ENCODE assay signal across 8 mouse cellular contexts in genomic region chr3:135440221-135440620, GRCm38 (mm10). TPM values are rescaled to one million over a fixed set of nuclear protein-coding genes. Genes with fewer than 3 reads are reported as not detected.
DNase-seq lines count a peak whose midpoint lies in the region; ATAC-seq and TF ChIP-seq lines count a peak whose summit lies in the region.

No protein-coding gene starts in this region.

- peak; percentile 40 to 59 for DNase-seq in right cerebral cortex, postnatal 10 days (ENCODE audit: low spot score in 2 of 2)
- DNase-seq in right cerebral cortex, postnatal 4 days = no peak
- peak; percentile 89 for DNase-seq in induced T-regulatory cell, adult 2 months (ENCODE audit: low read depth)
- peak; percentile 66 for DNase-seq in liver

- H3K4me2 ChIP-seq in forebrain, embryonic 13.5 days = peak overlapping the region; percentile 97
- peak overlapping the region; percentile 72 for H3K4me2 ChIP-seq in midbrain, embryonic 15.5 days

- H3K27ac ChIP-seq in bone marrow, adult 2 months (ENCODE audit: control insufficient read depth, insufficient read depth, low read depth, low read length, poor library complexity) = peak overlapping the region; percentile 5; the same call in 1 of the 2 replicates
- no peak overlapping the region for H3K27ac ChIP-seq in forebrain, embryonic 13.5 days
- no peak overlapping the region for H3K27ac ChIP-seq in midbrain, embryonic 15.5 days
- H3K27ac ChIP-seq in testis, adult 2 months (ENCODE audit: control insufficient read depth, insufficient read depth, low read depth, low read length) = peak overlapping the region; percentile 98

- no peaks in the 10 kb centered on the region for H3K9me3 ChIP-seq in forebrain, embryonic 13.5 days (replicated peaks)
- no peaks in the 10 kb centered on the region for H3K9me3 ChIP-seq in midbrain, embryonic 15.5 days

- H3K4me3 ChIP-seq in bone marrow, adult 2 months (replicated peaks; ENCODE audit: control insufficient read depth, low read depth, low read length) = peak overlapping the region; percentile 90
- H3K4me3 ChIP-seq in forebrain, embryonic 13.5 days = peak overlapping the region; percentile 97
- peak overlapping the region; percentile 86 for H3K4me3 ChIP-seq in midbrain, embryonic 15.5 days
- peak overlapping the region; percentile 99 for H3K4me3 ChIP-seq in testis, adult 2 months (ENCODE audit: control insufficient read depth, low read depth, low read length)

- TF ChIP-seq POLR2A in bone marrow, adult 2 months (IDR thresholded peaks at IDR 0.05; ENCODE audit: borderline replicate concordance, control insufficient read depth, low read depth, low read length) = no peak
- no peak for TF ChIP-seq POLR2A in testis, adult 2 months (IDR thresholded peaks at IDR 0.05; ENCODE audit: control insufficient read depth, low read depth, low read length)

- peak overlapping the region; percentile 96 for H3K9ac ChIP-seq in forebrain, embryonic 13.5 days
- peak overlapping the region; percentile 84 for H3K9ac ChIP-seq in midbrain, embryonic 15.5 days

- whole genome bisulfite sequencing in bone marrow, adult 2 months = 3% methylated on average over 7 of the region's 7 CpGs
- 19% methylated on average over 7 of the region's 7 CpGs for WGBS in forebrain, embryonic 13.5 days
- 24% methylated on average over 7 of the region's 7 CpGs for WGBS in midbrain, embryonic 15.5 days

- TF ChIP-seq CTCF in bone marrow, adult 2 months (IDR thresholded peaks at IDR 0.05; ENCODE audit: control insufficient read depth, insufficient read depth, low read length) = no peak
- TF ChIP-seq CTCF in testis, adult 2 months (IDR thresholded peaks at IDR 0.05; ENCODE audit: control insufficient read depth, insufficient read depth, insufficient replicate concordance, low read depth, low read length) = no peak

- no peak for ATAC-seq in forebrain, embryonic 13.5 days
- no peak for ATAC-seq in midbrain, embryonic 15.5 days (replicated peaks)

- no peaks in the 10 kb centered on the region for H3K4me1 ChIP-seq in bone marrow, adult 2 months (ENCODE audit: control insufficient read depth, insufficient read depth, low read length)
- peaks cover 38% of the 10 kb centered on the region for H3K4me1 ChIP-seq in forebrain, embryonic 13.5 days
- peaks cover 41% of the 10 kb centered on the region for H3K4me1 ChIP-seq in midbrain, embryonic 15.5 days
- H3K4me1 ChIP-seq in testis, adult 2 months (ENCODE audit: control insufficient read depth, insufficient read depth, low read length) = no peaks in the 10 kb centered on the region; the same call in 1 of the 2 replicates

- H3K36me3 ChIP-seq in forebrain, embryonic 13.5 days (ENCODE audit: poor library complexity, severe bottlenecking) = 0 out of 2 replicates have a peak, but pooled peaks cover 3% of the 10 kb centered on the region
- H3K36me3 ChIP-seq in midbrain, embryonic 15.5 days (replicated peaks) = no peaks in the 10 kb centered on the region
- H3K36me3 ChIP-seq in testis, adult 2 months (ENCODE audit: control insufficient read depth, insufficient read depth, low read length) = peaks cover 3% of the 10 kb centered on the region

- no peaks in the 10 kb centered on the region for H3K27me3 ChIP-seq in forebrain, embryonic 13.5 days
- no peaks in the 10 kb centered on the region for H3K27me3 ChIP-seq in midbrain, embryonic 15.5 days (replicated peaks)
- H3K27me3 ChIP-seq in testis, adult 2 months (ENCODE audit: control insufficient read depth, insufficient read depth, low read length) = no peaks in the 10 kb centered on the region

RNA-seq across cellular contexts. Expression of gene Ube2d3, which starts 2.3 kb away (rescaled TPM):
- polyA plus RNA-seq in bone marrow, adult 2 months (2011; ENCODE audit: insufficient read depth, insufficient read length, low replicate concordance, missing spikeins) = 83.6 and 125 TPM in 2 replicates
- 470 and 482 TPM in 2 replicates for polyA plus RNA-seq in forebrain, embryonic 13.5 days (2015; fragmentation: Nextera tagmentation; extraction: Ambion mirVana)
- 329 and 339 TPM in 2 replicates for polyA plus RNA-seq in midbrain, embryonic 15.5 days (2015; fragmentation: Nextera tagmentation; extraction: Ambion mirVana)
- 493 and 621 TPM in 2 replicates for polyA plus RNA-seq in testis, adult 2 months (2012; rRNA removed)

RNA-seq across cellular contexts. Expression of gene Cisd2, which starts 16.5 kb away (rescaled TPM):
- 15.7 and 17.0 TPM in 2 replicates for polyA plus RNA-seq in bone marrow, adult 2 months (2011; ENCODE audit: insufficient read depth, insufficient read length, low replicate concordance, missing spikeins)
- 77.3 and 80.3 TPM in 2 replicates for polyA plus RNA-seq in forebrain, embryonic 13.5 days (2015; fragmentation: Nextera tagmentation; extraction: Ambion mirVana)
- polyA plus RNA-seq in midbrain, embryonic 15.5 days (2015; fragmentation: Nextera tagmentation; extraction: Ambion mirVana) = 67.2 and 72.0 TPM in 2 replicates
- 6.5 and 6.7 TPM in 2 replicates for polyA plus RNA-seq in testis, adult 2 months (2012; rRNA removed)

RNA-seq across cellular contexts. Expression of gene Manba, which starts 45.2 kb away (rescaled TPM):
- 5.3 and 21.0 TPM in 2 replicates for polyA plus RNA-seq in bone marrow, adult 2 months (2011; ENCODE audit: insufficient read depth, insufficient read length, low replicate concordance, missing spikeins)
- 2.8 and 3.1 TPM in 2 replicates for polyA plus RNA-seq in forebrain, embryonic 13.5 days (2015; fragmentation: Nextera tagmentation; extraction: Ambion mirVana)
- polyA plus RNA-seq in midbrain, embryonic 15.5 days (2015; fragmentation: Nextera tagmentation; extraction: Ambion mirVana) = 7.9 and 8.5 TPM in 2 replicates
- polyA plus RNA-seq in testis, adult 2 months (2012; rRNA removed) = 5.6 and 8.5 TPM in 2 replicates

Comparison
In these comparisons a context has a peak if more than half of its experiments do, and no peak if none do; other contexts are left out.
1. H3K27ac ChIP-seq: peak in bone marrow, adult 2 months (single experiment) and testis, adult 2 months (single experiment); none in forebrain, embryonic 13.5 days (single experiment) and midbrain, embryonic 15.5 days (single experiment).
2. Peak in every context shown above with its lines, with median percentiles within 50 percentile points of each other: H3K4me3 ChIP-seq.